Mouse (Mus musculus) myocyte (in vitro differentiated cells): Measurements from ENCODE around the gene P2ry6.

Source experiments
- E2F4 ChIP-seq: IDR thresholded peaks from one replicate; pipeline ENCODE4 v1.6.1; 2011; ENCODE audit warnings: mild to moderate bottlenecking, control low read depth, moderate library complexity; ENCODE audit not compliant: insufficient read depth
- MAX ChIP-seq: IDR thresholded peaks from one replicate; pipeline ENCODE4 v1.6.1; 2011; ENCODE audit warnings: low read depth, mild to moderate bottlenecking, control low read depth
- MYOD1 ChIP-seq, 3 experiments: IDR thresholded peaks; one replicate each; pipeline ENCODE4 v1.6.1; 2011; ENCODE audit warnings: control low read depth in 2 of 3, low read depth in 2 of 3, mild to moderate bottlenecking in 2 of 3, moderate library complexity in 1 of 3; ENCODE audit not compliant: insufficient read length in 2 of 3, control insufficient read depth in 1 of 3
- MYOG ChIP-seq, 3 experiments: IDR thresholded peaks; one replicate each; pipeline ENCODE4 v1.6.1; 2011; ENCODE audit warnings: control low read depth in 2 of 3, low read depth in 2 of 3, mild to moderate bottlenecking in 2 of 3; ENCODE audit not compliant: insufficient read length in 2 of 3, control insufficient read depth in 1 of 3, insufficient read depth in 1 of 3
- POLR2A ChIP-seq: IDR thresholded peaks from one replicate; pipeline ENCODE4 v1.6.1; 2011; ENCODE audit warnings: low read depth, mild to moderate bottlenecking, control low read depth, moderate library complexity; ENCODE audit not compliant: insufficient read length
- POLR2AphosphoS2 ChIP-seq: IDR thresholded peaks from one replicate; pipeline ENCODE4 v1.6.1; 2011; ENCODE audit warnings: low read depth, control low read depth; ENCODE audit not compliant: insufficient read length
- REST ChIP-seq: IDR thresholded peaks from one replicate; pipeline ENCODE4 v1.6.1; 2011; ENCODE audit warnings: mild to moderate bottlenecking, control low read depth, moderate library complexity; ENCODE audit not compliant: insufficient read depth, insufficient read length
- SRF ChIP-seq: IDR thresholded peaks from one replicate; pipeline ENCODE4 v1.6.1; 2011; ENCODE audit warnings: low read depth; ENCODE audit not compliant: control insufficient read depth, insufficient read length
- TCF12 ChIP-seq: IDR thresholded peaks from one replicate; pipeline ENCODE4 v1.6.1; 2011; ENCODE audit warnings: mild to moderate bottlenecking, control low read depth; ENCODE audit not compliant: poor library complexity, insufficient read depth, severe bottlenecking
- TCF3 ChIP-seq: IDR thresholded peaks from one replicate; pipeline ENCODE4 v1.6.1; 2011; ENCODE audit warnings: low read depth, control low read depth; ENCODE audit not compliant: insufficient read length
- USF1 ChIP-seq: IDR thresholded peaks from one replicate; pipeline ENCODE4 v1.6.1; 2011; ENCODE audit warnings: low read depth, mild to moderate bottlenecking, control low read depth, moderate library complexity

GRCm38 (mm10) chr7:100958426-100958825 is 16.0 kb downstream of the P2ry6 start:
- no peak for TF ChIP-seq REST
- TF ChIP-seq POLR2A, result no peak
- no peak for TF ChIP-seq MYOG (IDR thresholded peaks at IDR 0.05; ENCODE audit: control insufficient read depth in 1 of 3, insufficient read depth in 1 of 3, insufficient read length in 2 of 3, low read depth in 2 of 3)
- TF ChIP-seq MAX, result no peak
- TF ChIP-seq TCF12, result no peak
- TF ChIP-seq E2F4, result no peak
- TF ChIP-seq USF1, result no peak
- TF ChIP-seq TCF3, result no peak
- no peak for TF ChIP-seq POLR2AphosphoS2
- no peak for TF ChIP-seq SRF
- TF ChIP-seq MYOD1 (IDR thresholded peaks at IDR 0.05; ENCODE audit: control insufficient read depth in 1 of 3, insufficient read length in 2 of 3, low read depth in 2 of 3), result no peak
